Mouse (Mus musculus) E14TG2a.4 (cell line): ENCODE measurements around the gene Nr2e3.

Source experiments
- CTCF ChIP-seq: conservative IDR thresholded peaks from 2 replicates; pipeline ENCODE4 v1.5.1; 2014; ENCODE audit warnings: low read length
- NANOG ChIP-seq: IDR thresholded peaks from 2 replicates; pipeline ENCODE4 v1.6.1; 2014; ENCODE audit warnings: borderline replicate concordance, low read length, mixed read lengths
- POU5F1 ChIP-seq: IDR thresholded peaks from 2 replicates; pipeline ENCODE4 v1.6.1; 2014; ENCODE audit warnings: low read length, borderline replicate concordance

DNA sequence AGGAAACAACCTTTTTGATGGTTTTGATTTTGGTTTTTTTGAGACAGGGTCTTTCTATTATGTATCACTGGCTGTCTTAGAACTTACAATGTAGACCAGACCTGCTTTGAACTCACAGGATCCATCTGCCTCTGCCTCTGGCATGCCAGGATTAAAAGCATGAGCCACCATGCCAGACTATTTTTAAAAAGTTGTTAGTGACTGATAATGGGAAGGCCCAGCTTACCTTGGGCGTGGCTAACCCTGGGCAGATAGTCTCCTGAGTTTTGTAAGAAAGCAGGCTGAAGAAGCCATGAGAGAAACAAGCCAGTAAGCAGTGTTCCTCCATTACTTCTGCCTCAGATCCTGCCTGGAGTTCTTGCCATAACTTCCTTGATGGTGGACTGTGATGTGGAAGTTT lies 57.1 kb downstream of the Nr2e3 start:
- TF ChIP-seq CTCF (no peak), POU5F1 (no peak), NANOG (no peak)
